Mouse (Mus musculus) bone marrow, adult 2 months (tissue): Measurements from ENCODE around the gene Cabin1. TPM values are rescaled to one million over a fixed set of nuclear protein-coding genes. Genes with fewer than 3 reads are reported as not detected.
A peak's percentile ranks its signal among the peaks of the same experiment; 100 is the strongest.

Source experiments
- H3K27ac ChIP-seq: fragments of 200-500 bp; 2 replicates; pipeline ENCODE4 v1.5.1; 2012; ENCODE audit warnings: low read depth, mild to moderate bottlenecking, control low read depth, inconsistent platforms, low read length; ENCODE audit not compliant: control insufficient read depth, poor library complexity, insufficient read depth
- H3K4me1 ChIP-seq: fragments of 200-500 bp; 2 replicates; pipeline ENCODE4 v1.6.1; 2011; ENCODE audit warnings: low read length; ENCODE audit not compliant: control insufficient read depth, insufficient read depth
- H3K4me3 ChIP-seq: fragments of 200-500 bp; replicated peaks from 2 replicates; pipeline ENCODE3; 2011; ENCODE audit warnings: mild to moderate bottlenecking, low read depth, low read length, control low read depth; ENCODE audit not compliant: control insufficient read depth
- CTCF ChIP-seq: fragments of 200-500 bp; IDR thresholded peaks from 2 replicates; pipeline ENCODE4 v1.5.1; 2011; ENCODE audit warnings: low read length, control low read depth; ENCODE audit not compliant: control insufficient read depth, insufficient read depth
- POLR2A ChIP-seq: fragments of 200-500 bp; IDR thresholded peaks from 2 replicates; pipeline ENCODE4 v1.6.1; 2011; ENCODE audit warnings: low read depth, mild to moderate bottlenecking, control low read depth, low read length, borderline replicate concordance; ENCODE audit not compliant: control insufficient read depth
- WGBS: fragments of 180-500 bp; shearing (Covaris S2); methylation state at CpG from one replicate; pipeline ENCODE4 v1.1.7; 2018; 5-methylcytosine and 5-hydroxymethylcytosine counted together
- polyA plus RNA-seq: library from polyadenylated mRNA; stranded (reverse); fragments of >200 nt; gene quantifications from 2 replicates; pipeline ENCODE4 v1.2.4, GENCODE M21; 2011; ENCODE audit warnings: low replicate concordance; ENCODE audit not compliant: missing spikeins, insufficient read depth, insufficient read length

Gene Cabin1
- polyA plus RNA-seq, 1 experiment: 55.3 TPM

DNA sequence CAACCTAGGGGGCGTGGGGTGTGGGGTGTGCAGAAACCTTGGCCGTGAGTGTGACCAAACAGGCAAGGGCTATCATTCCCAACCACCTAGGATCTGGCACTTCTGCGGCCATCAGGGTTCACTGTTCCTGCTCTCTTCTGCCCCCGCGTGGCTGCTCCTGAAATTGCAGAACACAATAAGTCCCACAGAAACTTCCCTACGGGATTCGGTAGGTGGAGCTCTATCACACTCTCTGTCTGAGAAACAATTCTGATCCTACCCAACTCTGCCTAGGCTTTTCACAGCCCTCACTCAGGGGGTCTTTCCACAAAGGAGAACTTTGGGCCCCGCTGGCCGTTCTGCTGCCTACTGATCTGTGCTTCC lies 128.5 kb downstream of the Cabin1 start:
- no peak overlapping the region for H3K4me3 ChIP-seq
- no peak overlapping the region for H3K27ac ChIP-seq
- TF ChIP-seq POLR2A: no peak
- TF ChIP-seq CTCF: peak; percentile 97
- no peaks in the 10 kb centered on the region for H3K4me1 ChIP-seq
- 7% methylated on average over 9 of the region's 9 CpGs for WGBS

DNA sequence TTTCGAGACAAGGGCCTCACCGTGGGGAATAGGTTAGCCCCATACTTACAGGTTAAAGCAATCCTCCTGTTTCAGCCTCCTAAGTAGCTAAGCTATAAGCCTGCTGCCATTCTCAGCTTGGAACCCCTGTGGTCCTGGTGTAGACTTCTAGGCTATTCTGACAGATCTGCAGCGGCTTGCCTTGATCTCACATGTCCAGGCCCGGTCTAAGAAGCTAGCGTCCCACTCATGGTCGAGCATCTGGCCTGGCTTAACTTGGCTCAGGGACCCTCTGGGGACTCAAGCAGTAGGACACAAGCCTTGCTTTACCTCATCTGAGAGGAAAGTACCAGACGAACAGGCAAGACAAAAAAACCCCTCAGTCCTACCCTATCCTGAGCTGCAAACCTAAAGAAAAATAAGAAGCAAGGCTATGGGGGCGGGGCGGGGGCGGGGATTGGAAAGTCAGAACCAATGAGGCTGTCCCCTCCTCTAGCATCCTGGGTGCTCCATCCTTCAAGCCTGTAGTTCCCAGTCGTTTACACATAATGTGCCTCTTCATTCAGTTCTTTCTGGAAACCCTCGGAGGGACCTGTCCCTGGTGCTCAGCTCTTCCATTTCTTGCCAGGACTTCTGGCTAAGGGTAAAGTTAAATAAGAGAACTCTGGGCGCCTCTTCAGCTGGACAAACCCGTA lies 129.0 kb downstream of the Cabin1 start:
- no peak overlapping the region for H3K27ac ChIP-seq
- no peaks in the 10 kb centered on the region for H3K4me1 ChIP-seq
- no peak overlapping the region for H3K4me3 ChIP-seq
- 73% methylated on average over 14 of the region's 14 CpGs for WGBS
- TF ChIP-seq CTCF (no peak), POLR2A (no peak)

DNA sequence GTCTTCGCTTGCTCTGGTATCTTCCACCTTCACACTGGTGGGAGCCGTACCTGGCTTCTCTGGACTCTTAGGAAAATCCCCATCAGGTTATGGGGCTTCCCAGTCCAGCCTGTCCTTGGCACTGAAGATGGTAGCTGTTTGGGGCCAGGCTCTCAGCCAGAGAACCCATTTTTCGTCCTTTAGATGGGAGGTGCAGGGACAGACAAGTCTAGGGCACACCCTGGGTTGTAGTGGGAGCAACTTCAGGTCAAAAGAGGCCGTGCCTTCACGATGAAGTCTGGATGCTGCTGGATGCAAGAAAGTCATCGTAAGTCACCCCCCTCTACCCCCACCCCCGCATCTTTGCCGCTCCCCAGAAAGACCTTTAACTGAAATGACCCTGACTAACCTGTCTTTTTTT lies 129.5 kb downstream of the Cabin1 start:
- WGBS: 88% methylated on average over 8 of the region's 8 CpGs
- H3K27ac ChIP-seq: no peak overlapping the region
- H3K4me1 ChIP-seq: no peaks in the 10 kb centered on the region
- no peak for TF ChIP-seq POLR2A
- no peak overlapping the region for H3K4me3 ChIP-seq

DNA sequence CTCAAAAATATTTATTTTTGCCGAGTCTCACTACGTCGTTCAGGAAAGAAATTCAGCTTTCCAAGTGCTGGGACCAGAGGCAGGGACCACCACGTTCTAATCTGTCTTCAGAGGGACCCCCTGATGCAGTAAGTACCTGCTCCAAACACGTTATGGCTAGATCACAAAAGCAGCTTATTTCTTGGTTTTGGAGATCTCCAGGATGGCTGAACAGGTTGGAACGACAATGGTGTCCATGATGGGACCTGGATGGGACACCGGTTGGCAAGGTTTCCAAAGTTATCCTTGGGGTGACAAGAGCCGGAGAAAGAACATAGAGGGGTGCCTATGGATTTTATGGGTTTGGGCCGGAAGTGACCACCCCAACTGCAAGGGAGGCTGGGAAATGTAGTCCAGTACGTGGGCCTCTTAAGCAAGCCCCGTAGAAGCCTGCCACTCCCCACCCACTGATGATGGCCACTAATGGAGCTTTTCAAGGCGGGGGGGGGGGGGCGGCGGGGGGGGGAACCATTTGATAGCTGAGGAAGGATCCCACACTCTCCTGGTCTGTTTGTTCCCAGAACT lies 130.5 kb downstream of the Cabin1 start:
- no peak overlapping the region for H3K27ac ChIP-seq
- H3K4me3 ChIP-seq: no peak overlapping the region
- no peak for TF ChIP-seq CTCF
- TF ChIP-seq POLR2A: no peak
- H3K4me1 ChIP-seq: no peaks in the 10 kb centered on the region
- 78% methylated on average over 14 of the region's 14 CpGs for WGBS

DNA sequence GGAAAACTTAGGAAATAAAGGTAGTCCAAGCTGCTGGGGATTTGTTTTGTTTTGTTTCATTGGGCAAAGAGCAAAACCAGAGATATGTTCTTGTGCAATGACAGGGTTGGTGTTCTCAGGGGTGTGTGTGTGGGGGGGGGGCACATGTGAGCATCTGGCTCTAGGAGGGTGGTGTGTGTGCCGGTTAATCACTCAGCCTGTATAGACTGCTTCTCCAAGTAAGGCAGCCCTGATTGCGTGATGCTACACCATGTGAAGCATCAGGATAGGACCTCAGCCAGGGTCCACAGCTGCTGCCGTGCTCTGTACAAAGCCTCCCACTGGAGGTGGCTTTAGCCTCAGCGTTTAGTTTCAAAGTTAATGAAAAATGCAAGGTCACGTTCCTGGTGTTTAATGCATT lies 131.1 kb downstream of the Cabin1 start:
- Histone ChIP-seq H3K4me3 (no peak overlapping the region), H3K27ac (no peak overlapping the region), H3K4me1 (no peaks in the 10 kb centered on the region)
- 85% methylated on average over 5 of the region's 5 CpGs for WGBS
- TF ChIP-seq POLR2A: no peak
- no peak for TF ChIP-seq CTCF

DNA sequence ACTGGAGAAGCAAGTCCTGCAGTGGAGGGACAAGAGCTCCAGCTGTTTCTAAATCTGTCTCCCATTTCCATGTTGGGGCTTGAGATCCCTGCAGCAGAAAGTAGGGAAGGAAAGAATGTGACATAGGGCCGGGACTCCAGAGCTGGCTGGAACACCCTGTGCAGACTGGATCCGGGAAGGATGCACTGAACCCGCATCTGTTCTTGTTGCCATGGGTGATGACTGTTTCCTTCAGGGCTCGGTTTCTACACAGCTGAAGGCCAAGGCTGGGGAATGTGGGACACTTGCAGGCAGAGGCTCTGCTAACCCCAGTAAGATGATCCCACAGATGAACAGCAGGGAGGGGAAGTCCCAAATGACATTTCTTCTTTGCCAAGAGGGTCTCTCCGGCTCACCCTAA lies 131.5 kb downstream of the Cabin1 start:
- no peak overlapping the region for H3K4me3 ChIP-seq
- H3K4me1 ChIP-seq: no peaks in the 10 kb centered on the region
- no peak for TF ChIP-seq POLR2A
- no peak for TF ChIP-seq CTCF
- no peak overlapping the region for H3K27ac ChIP-seq
- 64% methylated on average over 5 of the region's 5 CpGs for WGBS

DNA sequence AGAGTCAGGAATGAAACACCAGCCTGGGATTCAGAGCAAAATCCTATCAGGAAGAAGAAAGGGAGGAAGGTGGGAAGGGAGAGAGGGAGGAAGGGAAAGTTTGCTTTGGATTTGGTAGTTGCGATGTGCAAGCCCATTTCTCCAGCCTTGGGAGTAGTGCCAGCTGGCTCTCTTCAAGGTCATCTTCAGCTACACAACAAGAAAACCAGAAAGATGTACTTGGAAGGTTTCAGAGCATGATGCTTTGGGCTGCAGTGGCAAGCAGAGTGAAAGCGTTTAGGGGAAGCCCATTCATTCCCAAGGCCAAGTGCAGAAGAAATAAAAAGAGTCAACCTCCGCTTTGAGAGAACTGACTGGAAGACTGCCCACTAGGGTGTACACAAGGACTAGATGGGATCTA lies 136.7 kb downstream of the Cabin1 start:
- H3K4me3 ChIP-seq: no peak overlapping the region
- 88% methylated on average over 3 of the region's 3 CpGs for WGBS
- TF ChIP-seq CTCF (no peak), POLR2A (no peak)
- H3K27ac ChIP-seq: no peak overlapping the region
- no peaks in the 10 kb centered on the region for H3K4me1 ChIP-seq

DNA sequence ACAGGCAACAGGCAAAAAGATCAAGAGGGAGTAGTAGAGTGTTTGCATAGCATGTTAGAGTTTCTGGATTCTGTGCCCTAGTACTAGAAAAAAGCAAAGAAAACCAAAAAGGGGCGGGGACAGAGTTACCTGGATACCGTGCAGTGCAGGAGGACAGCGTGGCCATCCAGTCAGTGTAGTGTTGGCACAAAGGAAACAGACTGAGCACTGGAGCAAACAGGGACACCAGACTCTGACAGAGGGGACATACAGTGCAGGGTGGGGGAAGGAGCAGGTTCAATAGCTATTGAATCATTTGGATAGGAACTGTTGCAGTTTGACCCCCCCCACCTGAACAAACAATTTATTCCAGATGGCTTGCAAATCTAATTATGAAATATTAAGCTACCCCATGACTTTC lies 137.2 kb downstream of the Cabin1 start:
- Histone ChIP-seq H3K4me1 (no peaks in the 10 kb centered on the region), H3K4me3 (no peak overlapping the region), H3K27ac (no peak overlapping the region)
- TF ChIP-seq POLR2A (no peak), CTCF (no peak)
- WGBS: 55% methylated on average over 3 of the region's 3 CpGs

DNA sequence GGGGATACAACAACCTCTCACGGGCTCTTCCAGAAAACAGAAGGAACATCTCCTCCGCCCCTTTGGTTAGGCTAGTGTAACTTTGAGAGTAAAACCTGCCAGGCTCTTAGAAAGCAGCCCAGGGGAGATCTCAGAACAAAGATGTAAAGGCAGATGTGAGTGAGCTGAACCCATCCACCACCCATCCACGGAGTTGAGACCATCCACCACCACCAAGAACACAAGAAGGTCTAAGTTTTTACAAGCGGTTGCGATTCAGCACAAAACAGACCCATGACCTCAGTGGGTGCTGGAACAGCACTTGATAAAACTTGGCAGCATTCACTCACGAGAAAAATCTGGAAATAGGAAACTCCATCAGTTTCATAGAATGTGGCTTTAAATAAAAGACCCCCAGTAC lies 138.2 kb downstream of the Cabin1 start:
- 64% methylated on average over 6 of the region's 6 CpGs for WGBS
- TF ChIP-seq POLR2A (no peak), CTCF (no peak)
- no peak overlapping the region for H3K27ac ChIP-seq

More for the DNA sequence above, 138.2 kb downstream of the Cabin1 start:
- Histone ChIP-seq H3K4me3 (no peak overlapping the region), H3K4me1 (no peaks in the 10 kb centered on the region)
